Mouse (Mus musculus) forebrain, embryonic 11.5 days (tissue): ENCODE data around the gene Gm10306. TPM values are rescaled to one million over a fixed set of nuclear protein-coding genes. Genes with fewer than 3 reads are reported as not detected.

Experiments
- ATAC-seq: fragments of 200-750 bp; cut with Nextera tagmentation; replicated peaks from 2 replicates; pipeline ENCODE4 v1.8.0; 2017; ENCODE audit warnings: moderate TSS enrichment; ENCODE audit not compliant: low FRiP score
- DNase-seq: peaks from one replicate; pipeline ENCODE4 v3.0.0-alpha.2; 2017; ENCODE audit warnings: low spot score
- H3K27ac ChIP-seq: fragments of 300-500 bp; sonication (generic); 2 replicates; pipeline ENCODE4 v1.5.1; 2014; ENCODE audit warnings: low read depth, low read length
- H3K27me3 ChIP-seq: fragments of 300-500 bp; sonication (generic); 2 replicates; pipeline ENCODE4 v1.6.1; 2014; ENCODE audit warnings: mild to moderate bottlenecking, low read length, mixed read lengths; ENCODE audit not compliant: control insufficient read depth, insufficient read depth
- H3K36me3 ChIP-seq: fragments of 300-500 bp; sonication (generic); 2 replicates; pipeline ENCODE4 v1.6.1; 2014; ENCODE audit warnings: mild to moderate bottlenecking, low read length, moderate library complexity, mixed read lengths; ENCODE audit not compliant: control insufficient read depth, insufficient read depth
- H3K4me1 ChIP-seq: fragments of 300-500 bp; sonication (generic); replicated peaks from 2 replicates; pipeline ENCODE4 v1.6.1; 2014; ENCODE audit warnings: low read length, mixed read lengths; ENCODE audit not compliant: control insufficient read depth, insufficient read depth
- H3K4me2 ChIP-seq: fragments of 300-500 bp; sonication (generic); 2 replicates; pipeline ENCODE4 v1.6.1; 2014; ENCODE audit warnings: low read depth, mild to moderate bottlenecking, low read length, moderate library complexity, mixed read lengths; ENCODE audit not compliant: severe bottlenecking
- H3K4me3 ChIP-seq: fragments of 300-500 bp; sonication (generic); 2 replicates; pipeline ENCODE4 v1.5.1; 2014; ENCODE audit warnings: low read depth, low read length
- H3K9ac ChIP-seq: fragments of 300-500 bp; sonication (generic); 2 replicates; pipeline ENCODE4 v1.6.1; 2014; ENCODE audit warnings: low read length
- H3K9me3 ChIP-seq: fragments of 300-500 bp; sonication (generic); 2 replicates; pipeline ENCODE4 v1.6.1; 2016; ENCODE audit warnings: low read length, mixed read lengths; ENCODE audit not compliant: control insufficient read depth
- WGBS: fragments of 180-500 bp; shearing (Covaris S2); extraction: QIAGEN DNeasy Blood & Tissue Kit; methylation state at CpG from one replicate; pipeline ENCODE4 v1.1.7; 2014; 5-methylcytosine and 5-hydroxymethylcytosine counted together
- polyA plus RNA-seq: library from polyadenylated mRNA; unstranded; fragments of >200 nt; fragmentation: Nextera tagmentation; extraction: Ambion mirVana; gene quantifications from 2 replicates; pipeline ENCODE4 v1.2.1, GENCODE M21; 2014

The Gm10306 gene
- polyA plus RNA-seq, result not detected in 2 replicates

DNA sequence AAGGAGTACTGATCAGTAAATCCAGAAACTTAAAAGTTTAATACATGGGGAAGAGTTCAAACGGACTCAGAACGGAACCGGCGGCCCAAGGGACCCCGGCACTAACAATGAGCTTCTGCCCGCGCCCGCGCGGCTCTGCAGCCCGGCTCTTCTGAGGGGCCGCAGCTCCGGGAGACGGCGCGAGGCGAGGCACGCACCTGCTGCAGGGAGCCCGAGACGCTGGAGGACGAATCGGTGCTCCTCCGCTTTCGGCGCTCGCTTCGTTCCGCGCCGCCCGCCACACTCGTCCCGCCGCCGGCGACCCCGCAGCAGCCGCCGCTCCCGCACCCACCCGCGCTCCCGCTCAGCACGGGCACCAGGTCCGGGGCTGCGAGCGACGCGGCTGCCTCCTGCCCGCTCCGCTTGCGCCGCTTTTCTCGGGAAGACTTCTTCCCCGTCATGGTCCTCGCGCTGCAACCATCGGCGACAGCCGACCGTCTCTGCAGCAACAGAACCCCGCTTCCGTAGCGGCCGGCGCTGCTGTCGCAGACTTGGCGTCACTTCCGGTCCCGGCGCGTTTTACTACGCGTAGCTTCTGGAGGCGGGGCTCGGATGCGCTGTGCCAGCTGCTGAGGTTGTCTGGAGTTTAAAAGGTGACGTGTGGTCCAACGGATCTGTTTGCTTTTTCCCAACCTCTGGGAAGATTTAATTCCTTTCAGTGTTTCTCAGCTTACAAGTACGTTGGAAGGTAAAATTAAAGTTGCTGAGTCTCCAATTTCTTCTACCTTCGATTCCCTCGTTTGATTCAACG lies at the start of gene Gm10306, which contains the start of gene Caap1:
Gm10306 (plus strand) TSS at position 282 of the 790 bp plus-strand sequence.
Caap1 (minus strand) TSS at position 532 of the 790 bp plus-strand sequence.
- WGBS, result 2% methylated on average over 83 of the region's 83 CpGs
- Histone ChIP-seq H3K9me3 (no peaks in the 10 kb centered on the region), H3K4me3 (peak within 1 kb of the TSS; percentile 91), H3K4me1 (no peaks in the 10 kb centered on the region; the same call in 1 of the 2 replicates), H3K36me3 (no peaks in the 10 kb centered on the region), H3K27ac (peak within 1 kb of the TSS; percentile 57; the same call in 1 of the 2 replicates), H3K9ac (peak within 1 kb of the TSS; percentile 81), H3K4me2 (peak within 1 kb of the TSS; percentile 76), H3K27me3 (no peaks in the 10 kb centered on the region)
- DNase-seq, result peak; percentile 97
- ATAC-seq, result peak; percentile 97

DNA sequence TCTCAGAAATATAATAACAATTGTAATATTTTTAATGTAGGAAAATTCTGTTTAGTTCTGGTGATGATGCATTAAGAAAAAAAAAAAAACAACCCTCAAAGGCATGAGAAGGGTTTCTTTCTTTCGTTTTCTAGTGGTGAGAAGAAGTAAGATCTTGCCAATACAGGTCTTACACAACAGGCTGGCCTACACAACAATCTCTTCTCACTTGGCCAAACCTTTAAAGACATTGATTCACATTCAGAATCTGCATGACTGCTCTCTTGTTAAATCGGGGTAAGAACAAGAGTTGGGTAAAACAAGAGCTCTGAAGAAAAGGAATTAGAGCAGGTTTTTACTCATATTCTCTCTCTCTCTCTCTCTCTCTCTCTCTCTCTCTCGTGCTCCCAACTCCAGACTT lies 41.0 kb upstream of the Gm10306 start:
- 74% methylated on average over 3 of the region's 3 CpGs for WGBS
- no peak overlapping the region for H3K9ac ChIP-seq
- ATAC-seq, result no peak

DNA sequence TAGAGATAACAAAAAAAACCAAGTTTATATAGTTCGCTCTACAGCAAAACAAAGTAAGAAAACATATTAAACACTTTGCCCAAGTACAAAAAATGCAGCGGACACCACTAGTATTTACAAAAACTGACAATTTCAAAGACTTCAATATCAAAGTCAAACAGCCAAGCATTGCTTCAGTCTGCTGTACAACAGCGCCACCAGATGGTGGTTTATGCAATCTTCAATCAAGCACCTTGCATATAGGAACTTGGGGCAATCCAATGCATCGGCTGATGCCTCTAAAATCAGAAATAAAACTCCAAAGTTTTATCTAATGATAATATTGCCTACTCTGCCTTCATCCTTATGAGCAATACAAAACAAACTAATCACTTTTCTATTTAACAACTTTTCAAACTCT lies 38.7 kb upstream of the Gm10306 start:
- Histone ChIP-seq H3K9me3 (no peaks in the 10 kb centered on the region), H3K4me2 (no peak overlapping the region), H3K36me3 (no peaks in the 10 kb centered on the region), H3K4me3 (no peak overlapping the region), H3K27ac (no peak overlapping the region), H3K9ac (no peak overlapping the region), H3K27me3 (no peaks in the 10 kb centered on the region), H3K4me1 (no peaks in the 10 kb centered on the region)
- ATAC-seq (no peak), DNase-seq (peak; percentile 63)
- 67% methylated on average over 4 of the region's 4 CpGs for WGBS

More for the DNA sequence above, 41.0 kb upstream of the Gm10306 start:
- no peaks in the 10 kb centered on the region for H3K4me1 ChIP-seq
- H3K27ac ChIP-seq, result no peak overlapping the region
- no peak overlapping the region for H3K4me2 ChIP-seq
- no peak overlapping the region for H3K4me3 ChIP-seq
- no peak for DNase-seq
- no peaks in the 10 kb centered on the region for H3K9me3 ChIP-seq
- H3K36me3 ChIP-seq, result no peaks in the 10 kb centered on the region; the same call in 1 of the 2 replicates
- no peaks in the 10 kb centered on the region for H3K27me3 ChIP-seq

GRCm38 (mm10) chr4:94523321-94523720 lies 33.0 kb upstream of the Gm10306 start:
- no peak overlapping the region for H3K4me2 ChIP-seq
- H3K4me1 ChIP-seq, result no peaks in the 10 kb centered on the region
- H3K27ac ChIP-seq, result no peak overlapping the region
- no peak for DNase-seq
- H3K4me3 ChIP-seq, result no peak overlapping the region
- H3K9me3 ChIP-seq, result no peaks in the 10 kb centered on the region
- H3K9ac ChIP-seq, result no peak overlapping the region
- no peaks in the 10 kb centered on the region for H3K27me3 ChIP-seq
- H3K36me3 ChIP-seq, result no peaks in the 10 kb centered on the region
- ATAC-seq, result no peak

GRCm38 (mm10) chr4:94529448-94529847 lies 26.9 kb upstream of the Gm10306 start:
- no peak for DNase-seq
- no peak for ATAC-seq
- H3K9me3 ChIP-seq, result no peaks in the 10 kb centered on the region
- H3K27me3 ChIP-seq, result no peaks in the 10 kb centered on the region
- H3K4me2 ChIP-seq, result no peak overlapping the region
- H3K4me1 ChIP-seq, result no peaks in the 10 kb centered on the region
- no peaks in the 10 kb centered on the region for H3K36me3 ChIP-seq
- H3K4me3 ChIP-seq, result no peak overlapping the region
- no peak overlapping the region for H3K27ac ChIP-seq
- no peak overlapping the region for H3K9ac ChIP-seq
- WGBS, result 91% methylated on average over 1 of the region's 1 CpGs

- DNase-seq (no peak), ATAC-seq (no peak)
- no peak overlapping the region for H3K9ac ChIP-seq
- no peaks in the 10 kb centered on the region for H3K9me3 ChIP-seq
- no peaks in the 10 kb centered on the region for H3K36me3 ChIP-seq
- H3K27me3 ChIP-seq, result no peaks in the 10 kb centered on the region
- H3K27ac ChIP-seq, result no peak overlapping the region
- no peak overlapping the region for H3K4me2 ChIP-seq
- no peak overlapping the region for H3K4me3 ChIP-seq
- H3K4me1 ChIP-seq, result no peaks in the 10 kb centered on the region
These were observed 23.1 kb upstream of the Gm10306 start for GRCm38 (mm10) chr4:94533205-94533604.

DNA sequence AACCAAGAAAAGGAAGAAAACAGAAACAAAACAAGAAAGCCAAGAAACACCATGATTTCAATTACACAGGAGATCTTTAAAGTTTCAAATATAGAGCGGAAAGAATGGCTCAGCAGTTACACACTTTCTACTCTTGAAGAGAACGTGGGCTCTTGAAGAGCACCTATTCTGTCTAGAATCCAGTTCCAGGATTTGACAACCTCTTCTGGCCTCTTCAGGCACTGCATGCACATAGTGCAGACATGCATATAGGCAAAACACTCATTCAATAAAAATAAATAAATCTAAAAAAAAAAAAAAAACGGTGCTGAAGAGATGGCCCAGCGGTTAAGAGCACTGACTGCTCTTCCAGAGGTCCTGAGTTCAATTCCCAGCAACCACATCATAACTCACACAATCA lies 13.3 kb upstream of the Gm10306 start:
- no peak overlapping the region for H3K27ac ChIP-seq
- ATAC-seq, result no peak
- H3K9ac ChIP-seq, result no peak overlapping the region
- no peaks in the 10 kb centered on the region for H3K9me3 ChIP-seq
- no peak overlapping the region for H3K4me3 ChIP-seq
- no peaks in the 10 kb centered on the region for H3K27me3 ChIP-seq
- no peak for DNase-seq
- H3K4me1 ChIP-seq, result no peaks in the 10 kb centered on the region
- no peaks in the 10 kb centered on the region; the same call in 1 of the 2 replicates for H3K36me3 ChIP-seq
- WGBS, result 90% methylated on average over 4 of the region's 4 CpGs
- no peak overlapping the region for H3K4me2 ChIP-seq

DNA sequence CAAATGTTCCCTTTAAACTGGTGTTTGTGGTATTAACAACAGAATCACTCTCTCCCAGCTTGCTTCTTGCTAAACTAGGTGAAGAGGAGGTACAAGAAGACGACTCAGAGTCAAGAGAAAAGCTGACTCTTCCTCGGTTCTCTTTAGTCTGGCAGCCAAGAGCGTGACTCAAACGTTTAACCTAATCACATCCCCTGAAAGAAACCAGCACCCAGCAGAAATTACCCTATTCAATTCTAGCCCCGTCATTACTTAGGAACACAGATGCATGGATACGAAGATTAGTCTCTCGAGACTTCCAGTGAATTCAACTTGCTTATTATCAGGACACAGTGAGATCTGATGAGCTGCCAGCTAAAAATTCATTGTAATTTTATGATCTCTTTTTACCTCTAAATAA lies 12.0 kb upstream of the Gm10306 start:
- H3K27ac ChIP-seq, result no peak overlapping the region
- ATAC-seq (no peak), DNase-seq (no peak)
- H3K4me1 ChIP-seq, result no peaks in the 10 kb centered on the region
- no peaks in the 10 kb centered on the region for H3K27me3 ChIP-seq
- 75% methylated on average over 7 of the region's 7 CpGs for WGBS
- no peak overlapping the region for H3K9ac ChIP-seq
- H3K4me2 ChIP-seq, result no peak overlapping the region
- H3K9me3 ChIP-seq, result no peaks in the 10 kb centered on the region
- no peaks in the 10 kb centered on the region; the same call in 1 of the 2 replicates for H3K36me3 ChIP-seq
- H3K4me3 ChIP-seq, result no peak overlapping the region
